Mouse (Mus musculus) liver, embryonic 13.5 days (tissue): ENCODE results near the gene Fam13a. TPM values are rescaled to one million over a fixed set of nuclear protein-coding genes. Genes with fewer than 3 reads are reported as not detected.
A peak's percentile ranks its signal among the peaks of the same experiment; 100 is the strongest.

ENCODE experiments used
- ATAC-seq: fragments of 200-750 bp; cut with Nextera tagmentation; 2 replicates; pipeline ENCODE4 v1.8.0; 2017; ENCODE audit warnings: low read depth, mild to moderate bottlenecking, moderate number of reproducible peaks, moderate library complexity
- DNase-seq: peaks from one replicate; pipeline ENCODE4 v3.0.0; 2022
- H3K27ac ChIP-seq: fragments of 300-500 bp; sonication (generic); 2 replicates; pipeline ENCODE4 v1.5.1; 2015; ENCODE audit warnings: moderate library complexity, mild to moderate bottlenecking, inconsistent platforms
- H3K27me3 ChIP-seq: fragments of 300-500 bp; sonication (generic); 2 replicates; pipeline ENCODE4 v1.6.1; 2015; ENCODE audit warnings: mild to moderate bottlenecking, inconsistent platforms
- H3K36me3 ChIP-seq: fragments of 300-500 bp; sonication (generic); 2 replicates; pipeline ENCODE4 v1.6.1; 2015; ENCODE audit warnings: mild to moderate bottlenecking, inconsistent platforms
- H3K4me1 ChIP-seq: fragments of 300-500 bp; sonication (generic); replicated peaks from 2 replicates; pipeline ENCODE4 v1.6.1; 2015; ENCODE audit warnings: inconsistent platforms
- H3K4me2 ChIP-seq: fragments of 300-500 bp; sonication (generic); 2 replicates; pipeline ENCODE4 v1.6.1; 2015; ENCODE audit warnings: inconsistent platforms, mild to moderate bottlenecking, moderate library complexity
- H3K4me3 ChIP-seq: fragments of 300-500 bp; sonication (generic); replicated peaks from 2 replicates; pipeline ENCODE4 v1.5.1; 2015; ENCODE audit warnings: mild to moderate bottlenecking, inconsistent platforms
- H3K9ac ChIP-seq: fragments of 300-500 bp; sonication (generic); 2 replicates; pipeline ENCODE4 v1.6.1; 2015; ENCODE audit warnings: mild to moderate bottlenecking, inconsistent platforms
- H3K9me3 ChIP-seq: fragments of 300-500 bp; sonication (generic); replicated peaks from 2 replicates; pipeline ENCODE4 v1.6.1; 2016; ENCODE audit warnings: inconsistent platforms
- WGBS: fragments of 180-500 bp; shearing (Covaris S2); methylation state at CpG from one replicate; pipeline ENCODE4 v1.1.7; 2015; ENCODE audit not compliant: insufficient replicate concordance; 5-methylcytosine and 5-hydroxymethylcytosine counted together
- polyA plus RNA-seq: library from polyadenylated mRNA; unstranded; fragments of >200 nt; fragmentation: Nextera tagmentation; extraction: Ambion mirVana; gene quantifications from 2 replicates; pipeline ENCODE4 v1.2.1, GENCODE M21; 2015

Gene Fam13a
- polyA plus RNA-seq, 1 experiment from 2014 or later, result 0.75 TPM

DNA sequence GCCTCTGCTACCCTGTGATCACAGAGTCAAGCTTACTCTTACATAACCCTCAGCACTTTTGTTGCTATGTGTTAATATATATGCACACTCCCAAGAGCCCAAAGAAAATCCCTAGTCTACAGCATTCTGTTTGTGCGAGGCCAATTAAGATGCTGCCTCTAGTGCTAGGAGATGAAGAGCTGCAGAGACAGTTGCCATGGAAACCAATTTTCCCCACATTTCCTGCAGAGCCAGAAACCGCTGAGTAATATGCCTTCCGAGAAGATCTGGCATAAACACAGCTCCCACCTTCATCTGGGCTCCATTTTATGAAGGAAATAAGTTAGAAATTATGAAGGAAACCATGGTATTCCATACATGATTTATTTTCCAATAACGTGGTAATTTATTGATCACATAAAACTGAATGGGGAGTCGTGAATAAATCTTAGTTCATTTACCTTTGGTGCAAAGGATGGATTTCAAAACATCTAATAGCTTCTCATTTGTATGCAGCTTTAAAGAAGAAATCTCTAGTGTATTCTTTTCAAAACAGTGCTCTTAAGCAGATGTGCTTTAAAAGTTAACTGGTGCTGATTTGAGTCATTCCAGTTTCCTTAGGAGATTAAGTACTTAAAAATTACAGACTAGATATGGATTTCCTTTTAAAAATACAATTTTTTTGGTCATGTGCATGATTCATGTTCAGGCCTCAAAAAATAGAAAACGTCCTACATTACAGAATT lies 91.0 kb downstream of the Fam13a start:
- Histone ChIP-seq H3K27me3 (no peaks in the 10 kb centered on the region), H3K36me3 (no peaks in the 10 kb centered on the region), H3K4me2 (no peak overlapping the region), H3K9ac (no peak overlapping the region), H3K9me3 (no peaks in the 10 kb centered on the region), H3K27ac (no peak overlapping the region), H3K4me1 (no peaks in the 10 kb centered on the region), H3K4me3 (no peak overlapping the region)
- WGBS, result 48% methylated on average over 6 of the region's 6 CpGs
- DNase-seq (no peak), ATAC-seq (no peak)

DNA sequence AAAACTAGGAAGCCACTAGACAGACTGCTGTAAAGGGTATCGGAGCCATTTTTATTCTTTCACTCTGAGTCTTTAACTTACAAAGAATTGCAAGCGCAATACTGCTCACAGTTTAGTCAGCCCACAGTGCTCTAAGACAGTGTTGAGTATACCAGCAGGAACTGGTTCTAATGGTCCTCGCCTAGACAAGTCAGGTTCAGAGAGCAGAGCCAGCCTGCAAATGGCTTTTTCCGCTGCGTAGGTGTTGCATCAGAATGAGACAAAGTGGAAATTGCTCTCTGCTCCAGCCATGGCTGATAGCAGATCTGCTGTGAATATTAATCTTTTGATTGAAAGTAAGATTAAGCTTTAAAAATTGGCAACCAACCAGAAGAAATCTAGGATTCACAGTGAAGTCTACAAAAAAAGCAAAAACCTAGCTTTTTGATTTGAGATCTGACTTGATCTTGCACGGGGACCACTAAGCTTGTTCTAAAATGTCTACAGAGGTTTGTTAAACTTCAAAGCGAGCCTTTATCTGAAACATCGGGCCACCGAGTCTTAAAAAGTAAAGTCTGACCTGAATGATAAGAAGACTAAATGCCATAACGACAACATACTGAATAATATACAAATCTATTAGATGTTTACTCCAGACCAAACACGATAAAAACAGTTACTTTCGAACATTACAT lies 91.7 kb downstream of the Fam13a start:
- 75% methylated on average over 12 of the region's 12 CpGs for WGBS
- DNase-seq, result no peak
- no peak overlapping the region for H3K4me2 ChIP-seq
- H3K9ac ChIP-seq, result no peak overlapping the region
- H3K36me3 ChIP-seq, result no peaks in the 10 kb centered on the region
- H3K4me3 ChIP-seq, result no peak overlapping the region
- H3K27ac ChIP-seq, result no peak overlapping the region
- no peaks in the 10 kb centered on the region for H3K9me3 ChIP-seq
- no peak for ATAC-seq
- H3K4me1 ChIP-seq, result no peaks in the 10 kb centered on the region
- no peaks in the 10 kb centered on the region for H3K27me3 ChIP-seq

DNA sequence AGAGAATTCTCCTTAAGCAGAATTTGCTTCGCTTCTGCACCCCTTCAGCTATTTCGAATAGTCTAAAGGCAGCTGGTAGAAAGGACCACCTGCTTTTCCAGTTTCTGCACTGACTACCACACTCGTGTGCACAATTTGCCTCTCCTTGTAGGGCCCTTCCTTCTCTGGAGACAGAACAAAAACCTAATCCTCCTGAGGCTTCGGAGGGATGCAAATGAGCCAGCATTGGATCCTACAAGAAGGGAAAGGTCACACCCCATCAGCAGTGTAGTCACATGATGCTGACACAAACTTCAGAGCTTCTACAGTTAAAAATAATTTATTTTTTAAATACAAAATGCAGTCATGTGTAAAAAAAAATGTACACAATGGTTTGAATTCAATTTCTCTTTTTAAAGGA lies 93.2 kb downstream of the Fam13a start:
- Histone ChIP-seq H3K9ac (no peak overlapping the region), H3K9me3 (no peaks in the 10 kb centered on the region), H3K4me2 (no peak overlapping the region), H3K27ac (no peak overlapping the region), H3K36me3 (no peaks in the 10 kb centered on the region), H3K4me1 (no peaks in the 10 kb centered on the region), H3K4me3 (no peak overlapping the region), H3K27me3 (no peaks in the 10 kb centered on the region)
- ATAC-seq, result no peak
- DNase-seq, result no peak
- WGBS, result 71% methylated on average over 4 of the region's 4 CpGs

DNA sequence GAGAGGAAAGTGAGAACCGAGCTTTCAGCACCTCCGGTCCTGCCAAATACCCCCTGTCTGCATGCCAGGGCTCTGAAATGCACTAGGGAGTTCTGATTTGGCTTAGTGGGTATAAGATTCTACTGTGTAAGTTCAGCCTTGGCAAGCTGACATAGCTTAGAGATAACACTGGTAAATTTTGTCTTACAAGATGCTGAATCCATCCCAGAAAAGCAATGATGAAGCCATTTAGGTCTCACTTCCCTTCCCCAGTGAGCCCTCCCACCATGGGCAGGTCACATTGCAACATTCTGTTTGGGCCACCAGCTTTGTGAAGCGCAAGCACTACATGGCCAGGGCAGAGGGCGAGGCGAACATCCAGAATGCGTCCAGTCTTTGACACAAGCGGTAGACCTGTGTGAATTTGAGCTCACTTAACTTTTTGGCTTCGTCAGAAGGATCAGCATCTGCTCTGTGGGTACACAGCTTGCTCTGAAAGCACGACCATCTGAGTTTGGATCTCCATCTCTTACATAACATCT lies 94.4 kb downstream of the Fam13a start:
- 70% methylated on average over 9 of the region's 9 CpGs for WGBS
- H3K4me1 ChIP-seq, result no peaks in the 10 kb centered on the region
- no peaks in the 10 kb centered on the region for H3K9me3 ChIP-seq
- ATAC-seq (no peak), DNase-seq (no peak)
- H3K4me2 ChIP-seq, result no peak overlapping the region
- H3K9ac ChIP-seq, result no peak overlapping the region
- no peaks in the 10 kb centered on the region for H3K36me3 ChIP-seq
- no peaks in the 10 kb centered on the region for H3K27me3 ChIP-seq
- H3K4me3 ChIP-seq, result no peak overlapping the region
- no peak overlapping the region for H3K27ac ChIP-seq

DNA sequence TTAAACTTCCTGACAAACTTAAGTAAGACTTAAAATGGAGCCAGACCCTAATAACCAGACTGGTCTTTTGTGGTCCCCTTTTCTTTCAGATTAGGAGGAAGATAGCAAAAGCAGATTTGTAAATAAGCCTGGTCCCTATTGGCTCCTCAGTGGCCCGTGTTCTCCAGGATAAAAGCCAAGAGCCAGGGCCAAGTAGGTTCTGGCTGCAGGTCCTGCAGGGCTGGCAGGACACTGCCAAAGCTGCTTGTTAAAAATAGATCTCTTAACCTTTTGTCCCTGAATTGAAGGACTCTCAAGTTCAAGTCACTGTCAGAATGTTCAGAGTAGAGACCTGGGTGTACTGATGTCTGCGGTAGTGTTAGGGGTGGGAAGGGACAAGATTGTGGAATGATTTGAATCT lies 96.5 kb downstream of the Fam13a start:
- Histone ChIP-seq H3K9me3 (no peaks in the 10 kb centered on the region), H3K27ac (no peak overlapping the region), H3K36me3 (no peaks in the 10 kb centered on the region), H3K9ac (no peak overlapping the region), H3K27me3 (no peaks in the 10 kb centered on the region), H3K4me1 (no peaks in the 10 kb centered on the region), H3K4me2 (no peak overlapping the region), H3K4me3 (no peak overlapping the region)
- ATAC-seq (no peak), DNase-seq (no peak)
- 73% methylated on average over 2 of the region's 2 CpGs for WGBS

DNA sequence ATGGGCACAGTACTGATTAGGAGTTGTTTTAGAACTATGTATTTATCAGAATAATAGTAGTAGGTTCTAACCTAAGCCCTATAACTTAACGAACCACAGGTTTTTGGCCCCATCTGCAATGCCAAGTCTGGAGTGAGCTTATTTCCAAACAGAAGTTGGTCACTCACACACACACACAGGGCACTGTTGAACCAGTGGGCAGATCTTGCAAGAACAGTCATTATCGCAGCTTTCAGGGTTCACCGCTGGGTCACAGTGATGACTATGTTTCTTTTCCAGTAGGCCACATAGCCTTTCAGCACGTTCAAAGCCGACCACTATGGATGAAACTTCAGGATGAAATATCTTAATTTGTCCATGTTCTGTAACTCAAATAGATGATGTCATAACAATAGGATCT lies 101.8 kb downstream of the Fam13a start:
- H3K4me3 ChIP-seq, result no peak overlapping the region
- DNase-seq (no peak), ATAC-seq (no peak)
- no peaks in the 10 kb centered on the region for H3K36me3 ChIP-seq
- H3K4me1 ChIP-seq, result no peaks in the 10 kb centered on the region
- no peaks in the 10 kb centered on the region for H3K9me3 ChIP-seq
- no peaks in the 10 kb centered on the region for H3K27me3 ChIP-seq
- H3K27ac ChIP-seq, result no peak overlapping the region
- no peak overlapping the region for H3K4me2 ChIP-seq
- H3K9ac ChIP-seq, result no peak overlapping the region
- WGBS, result 71% methylated on average over 5 of the region's 5 CpGs

DNA sequence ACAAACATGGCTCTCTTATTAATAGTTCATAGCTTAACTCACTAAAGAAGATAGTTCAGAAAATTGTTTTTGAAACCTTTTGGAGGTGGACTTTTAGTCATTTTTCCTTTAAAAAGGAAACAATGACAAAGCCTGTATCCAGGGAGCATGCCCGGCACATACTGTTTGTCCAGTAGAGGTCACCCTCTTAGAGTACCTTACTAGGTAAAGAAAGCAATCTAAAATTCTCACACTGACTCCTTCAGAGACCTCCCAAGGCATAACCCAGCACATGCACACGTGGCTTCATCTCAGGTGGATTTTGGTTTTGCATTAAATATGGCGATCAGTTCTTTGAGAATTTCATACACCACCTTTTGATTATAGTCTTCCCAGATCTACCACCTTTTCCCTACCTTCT lies 102.7 kb downstream of the Fam13a start:
- DNase-seq (no peak), ATAC-seq (no peak)
- no peaks in the 10 kb centered on the region for H3K27me3 ChIP-seq
- no peak overlapping the region for H3K27ac ChIP-seq
- WGBS, result 48% methylated on average over 3 of the region's 3 CpGs
- no peaks in the 10 kb centered on the region for H3K36me3 ChIP-seq
- no peak overlapping the region for H3K4me2 ChIP-seq
- H3K9me3 ChIP-seq, result no peaks in the 10 kb centered on the region
- no peaks in the 10 kb centered on the region for H3K4me1 ChIP-seq
- no peak overlapping the region for H3K9ac ChIP-seq
- H3K4me3 ChIP-seq, result no peak overlapping the region

DNA sequence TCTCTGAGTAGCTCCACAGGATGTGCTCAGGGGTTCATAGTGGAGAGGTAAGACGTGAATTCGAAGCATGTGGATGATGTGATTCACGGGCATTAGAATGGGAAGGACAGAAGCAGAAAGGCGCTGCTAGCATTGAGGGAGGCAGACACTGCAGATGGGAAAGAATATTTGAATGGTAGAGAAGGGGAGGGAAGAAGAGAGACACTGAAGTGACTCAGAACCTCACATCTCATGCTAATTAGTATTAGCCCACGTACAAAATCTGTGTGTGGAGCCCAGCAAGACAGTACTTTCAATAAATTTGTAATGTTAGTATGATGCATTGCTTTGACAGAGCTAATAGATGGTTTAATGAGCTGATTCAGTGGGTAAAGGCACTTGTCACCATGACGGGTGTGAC lies 103.6 kb downstream of the Fam13a start:
- Histone ChIP-seq H3K9me3 (no peaks in the 10 kb centered on the region), H3K4me3 (no peak overlapping the region), H3K27me3 (no peaks in the 10 kb centered on the region), H3K36me3 (no peaks in the 10 kb centered on the region), H3K27ac (no peak overlapping the region), H3K9ac (no peak overlapping the region), H3K4me1 (no peaks in the 10 kb centered on the region), H3K4me2 (no peak overlapping the region)
- ATAC-seq (no peak), DNase-seq (no peak)
- 68% methylated on average over 6 of the region's 6 CpGs for WGBS

DNA sequence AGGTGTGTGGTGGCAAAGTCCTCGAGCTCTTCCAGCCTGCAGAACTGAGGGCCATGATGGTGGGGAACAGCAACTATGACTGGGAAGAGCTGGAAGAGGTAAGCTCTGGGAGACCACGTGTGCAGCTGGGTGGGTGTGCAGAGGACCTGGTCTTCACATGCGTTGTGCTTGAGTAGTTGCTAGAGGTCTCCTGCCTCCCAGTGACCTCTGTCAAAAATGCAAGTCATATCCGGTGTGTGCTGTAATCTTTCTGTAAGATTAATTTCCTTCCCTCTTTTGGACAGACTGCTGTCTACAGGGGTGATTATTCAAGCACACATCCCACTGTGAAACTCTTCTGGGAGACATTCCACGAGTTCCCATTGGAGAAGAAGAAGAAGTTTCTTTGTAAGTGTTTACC lies 107.9 kb downstream of the Fam13a start:
- H3K9ac ChIP-seq, result no peak overlapping the region
- H3K36me3 ChIP-seq, result no peaks in the 10 kb centered on the region
- no peak overlapping the region for H3K4me2 ChIP-seq
- no peak overlapping the region for H3K27ac ChIP-seq
- H3K4me3 ChIP-seq, result no peak overlapping the region
- no peaks in the 10 kb centered on the region for H3K4me1 ChIP-seq
- H3K27me3 ChIP-seq, result no peaks in the 10 kb centered on the region
- 22% methylated on average over 5 of the region's 5 CpGs for WGBS
- H3K9me3 ChIP-seq, result no peaks in the 10 kb centered on the region
- ATAC-seq, result peak; percentile 36
- DNase-seq, result no peak

DNA sequence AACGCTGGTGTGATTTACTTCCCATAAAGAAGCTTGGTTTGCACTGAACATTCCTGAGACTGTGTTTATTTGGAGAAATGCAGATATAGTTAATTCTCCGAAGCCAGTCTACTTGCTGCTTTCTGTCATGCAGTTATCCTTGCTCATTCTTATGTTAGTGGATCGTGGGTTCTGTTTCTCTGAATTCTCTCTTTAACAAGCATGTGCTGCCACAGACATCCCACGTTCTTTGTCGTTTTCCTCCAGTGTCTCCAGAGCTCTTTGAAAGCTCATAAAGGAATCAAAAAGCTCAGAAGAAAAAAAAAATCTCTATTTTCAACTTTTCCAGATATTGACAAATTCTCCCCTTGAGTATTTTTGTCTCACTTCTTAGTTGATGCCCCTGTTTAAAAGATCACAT lies 110.4 kb downstream of the Fam13a start:
- no peak overlapping the region for H3K4me2 ChIP-seq
- no peak overlapping the region for H3K27ac ChIP-seq
- no peak overlapping the region for H3K9ac ChIP-seq
- no peak overlapping the region for H3K4me3 ChIP-seq
- no peak for ATAC-seq
- H3K4me1 ChIP-seq, result no peaks in the 10 kb centered on the region
- no peaks in the 10 kb centered on the region for H3K27me3 ChIP-seq
- H3K9me3 ChIP-seq, result no peaks in the 10 kb centered on the region
- 66% methylated on average over 5 of the region's 5 CpGs for WGBS
- H3K36me3 ChIP-seq, result no peaks in the 10 kb centered on the region
- no peak for DNase-seq

DNA sequence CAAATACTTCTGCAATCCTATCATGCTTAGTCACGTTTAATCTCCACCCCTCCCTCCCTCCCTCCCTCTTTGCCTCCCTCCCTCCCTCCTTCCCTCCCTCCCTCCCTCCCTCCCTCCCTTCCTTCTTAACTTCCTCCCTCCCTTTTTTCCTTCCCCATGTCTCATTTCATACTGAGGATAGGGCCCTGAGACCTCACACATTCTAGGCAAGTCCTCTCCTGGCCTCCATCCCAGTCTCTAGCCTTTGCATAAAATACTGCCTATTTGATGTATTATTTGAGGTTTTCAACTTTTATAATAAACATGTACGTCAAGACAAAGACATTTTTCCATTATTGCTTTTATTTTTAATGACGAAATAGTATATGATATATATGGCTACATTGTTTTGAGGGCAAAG lies 110.8 kb downstream of the Fam13a start:
- no peaks in the 10 kb centered on the region for H3K36me3 ChIP-seq
- H3K4me2 ChIP-seq, result no peak overlapping the region
- ATAC-seq, result no peak
- no peaks in the 10 kb centered on the region for H3K9me3 ChIP-seq
- H3K27me3 ChIP-seq, result no peaks in the 10 kb centered on the region
- WGBS, result 62% methylated on average over 3 of the region's 3 CpGs
- no peak overlapping the region for H3K4me3 ChIP-seq
- H3K9ac ChIP-seq, result no peak overlapping the region
- DNase-seq, result no peak
- no peak overlapping the region for H3K27ac ChIP-seq
- H3K4me1 ChIP-seq, result no peaks in the 10 kb centered on the region

DNA sequence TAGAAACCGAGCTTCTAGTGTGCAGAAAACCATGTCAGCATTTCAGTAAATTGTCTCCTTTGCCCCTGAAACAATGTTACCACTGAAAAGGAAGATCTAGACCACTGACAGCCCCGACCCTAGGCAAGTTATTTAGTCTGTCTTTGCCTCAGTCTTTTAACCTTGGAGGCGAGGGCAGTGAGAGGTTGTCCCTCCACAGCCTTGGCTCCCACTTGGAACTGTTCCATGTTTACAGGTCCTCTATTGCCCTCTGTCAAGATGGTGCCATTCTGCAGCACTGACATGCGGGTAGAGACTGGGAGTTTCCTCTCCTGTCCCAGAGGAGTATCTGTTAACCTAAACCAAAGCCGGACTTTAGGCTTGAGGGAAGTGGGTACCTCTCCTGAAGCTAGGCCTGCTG lies 111.5 kb downstream of the Fam13a start:
- Histone ChIP-seq H3K4me1 (no peaks in the 10 kb centered on the region), H3K36me3 (no peaks in the 10 kb centered on the region), H3K4me2 (no peak overlapping the region), H3K9ac (no peak overlapping the region), H3K4me3 (no peak overlapping the region), H3K27ac (no peak overlapping the region), H3K9me3 (no peaks in the 10 kb centered on the region), H3K27me3 (no peaks in the 10 kb centered on the region)
- WGBS, result 59% methylated on average over 5 of the region's 5 CpGs
- ATAC-seq (no peak), DNase-seq (no peak)
